Mouse (Mus musculus) urinary bladder, adult 18-20 months (tissue): ENCODE data around the gene Atp5h.

Source experiments
- DNase-seq, 2 experiments: peaks; one replicate each; pipeline ENCODE4 v3.0.0; 2022; ENCODE audit warnings: low spot score in 2 of 2, mixed read lengths in 2 of 2

The Atp5h gene

GRCm38 (mm10) chr11:115437571-115438122 lies 17.9 kb upstream of the Atp5h start:
- DNase-seq: no peak

DNA sequence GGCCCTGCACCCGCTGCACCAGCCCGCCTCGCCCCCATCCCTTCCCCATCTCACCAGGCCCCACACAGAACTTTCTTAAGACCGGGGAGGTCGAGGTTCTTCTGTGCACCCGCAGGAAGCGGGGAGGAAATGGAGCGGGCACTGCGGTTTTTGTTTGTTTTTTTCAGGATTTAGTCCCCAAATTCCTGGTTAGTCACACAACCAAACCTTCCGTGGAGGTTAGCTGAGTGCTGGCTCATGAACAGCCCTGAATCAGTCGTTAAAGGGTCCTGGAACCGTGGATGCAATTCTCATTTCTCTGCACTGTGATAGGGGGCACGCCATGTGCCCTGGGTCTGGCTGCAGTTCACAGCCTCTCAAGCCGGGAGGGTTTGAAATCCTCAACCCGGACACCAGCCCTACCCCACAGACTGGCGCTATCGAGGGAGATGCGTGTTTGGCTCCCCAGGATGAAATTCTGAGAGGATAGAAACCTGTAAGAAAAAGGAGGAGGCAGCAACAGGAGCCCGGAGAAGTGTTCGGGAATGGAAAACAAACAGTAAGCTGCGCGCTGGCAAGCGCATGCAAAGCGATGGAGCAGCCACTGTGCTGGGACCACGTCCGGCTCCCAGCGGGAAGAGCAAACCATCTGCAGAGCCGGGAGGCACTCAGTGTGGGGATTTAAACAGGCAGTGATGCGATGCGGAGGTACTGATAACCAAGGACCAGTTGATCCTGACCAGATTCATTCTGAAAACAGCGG lies 16.0 kb upstream of the Atp5h start:
- no peak for DNase-seq

- no peak for DNase-seq
These were observed 13.6 kb upstream of the Atp5h start for GRCm38 (mm10) chr11:115433342-115433741.

DNA sequence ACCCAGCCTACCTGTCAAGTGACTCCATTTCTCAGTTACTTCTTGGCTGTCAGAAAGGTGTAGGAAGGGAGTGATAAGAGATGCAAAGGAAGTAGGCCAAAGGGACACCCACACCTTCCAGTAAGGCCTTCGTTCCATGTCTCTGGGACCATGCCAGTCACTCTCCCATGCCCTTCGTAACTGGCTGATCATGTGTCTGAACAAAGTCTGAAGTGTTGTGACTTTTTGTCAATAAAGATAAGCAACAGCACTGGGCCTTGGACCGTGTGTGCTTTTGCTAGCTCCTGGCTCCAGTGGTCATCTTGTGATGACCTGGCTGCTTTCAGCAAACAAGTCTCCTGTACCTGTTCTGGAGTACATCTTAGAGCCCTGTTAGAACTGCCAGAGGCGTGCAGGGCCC lies 13.1 kb upstream of the Atp5h start:
- DNase-seq: no peak

DNA sequence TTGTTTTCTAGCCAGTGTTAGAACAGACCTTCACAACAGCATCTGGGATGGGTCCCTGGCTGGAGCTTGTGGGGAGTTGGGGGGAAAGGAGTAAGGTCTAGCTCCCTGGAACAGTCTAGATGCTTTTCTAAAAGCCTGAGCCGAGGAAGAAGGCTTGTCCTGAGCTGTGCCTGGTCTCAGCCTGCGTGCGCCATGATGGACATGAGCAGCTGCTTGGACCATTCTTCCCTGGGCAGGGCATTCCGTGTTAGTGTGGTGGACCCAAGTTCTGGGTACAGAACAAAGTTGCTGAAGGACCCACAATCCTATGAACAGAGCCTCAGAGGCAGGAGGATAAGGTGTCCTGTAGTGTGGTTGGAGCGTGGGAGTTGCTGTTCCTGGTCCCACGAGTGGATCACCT lies 10.8 kb upstream of the Atp5h start:
- no peak for DNase-seq

GRCm38 (mm10) chr11:115429307-115429706 lies 9.5 kb upstream of the Atp5h start:
- DNase-seq: no peak

GRCm38 (mm10) chr11:115427482-115428331 lies 7.9 kb upstream of the Atp5h start:
- DNase-seq: peak; percentile 22 to 40

GRCm38 (mm10) chr11:115425671-115426070 lies 5.9 kb upstream of the Atp5h start:
- DNase-seq: no peak

DNA sequence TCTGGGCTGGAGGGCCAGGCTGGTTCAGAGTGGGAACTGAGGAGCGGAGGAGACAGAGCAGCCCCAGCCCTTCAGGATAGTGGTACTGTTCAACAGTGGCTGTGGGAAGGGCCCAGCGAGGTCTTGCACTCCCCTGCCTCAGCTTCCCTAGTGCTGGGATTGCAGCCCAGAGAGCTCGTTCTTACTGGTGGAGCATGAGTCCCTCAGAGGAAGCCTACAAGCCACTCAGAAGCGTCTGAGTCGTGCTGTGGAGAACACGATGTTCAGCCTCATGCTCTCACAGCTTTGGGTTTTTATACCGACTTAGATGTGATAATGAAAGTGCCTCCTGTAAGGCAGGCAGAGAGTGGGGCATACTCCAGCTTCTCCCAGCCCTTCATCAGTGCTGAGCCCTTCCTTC lies 4.9 kb upstream of the Atp5h start:
- no peak for DNase-seq

DNA sequence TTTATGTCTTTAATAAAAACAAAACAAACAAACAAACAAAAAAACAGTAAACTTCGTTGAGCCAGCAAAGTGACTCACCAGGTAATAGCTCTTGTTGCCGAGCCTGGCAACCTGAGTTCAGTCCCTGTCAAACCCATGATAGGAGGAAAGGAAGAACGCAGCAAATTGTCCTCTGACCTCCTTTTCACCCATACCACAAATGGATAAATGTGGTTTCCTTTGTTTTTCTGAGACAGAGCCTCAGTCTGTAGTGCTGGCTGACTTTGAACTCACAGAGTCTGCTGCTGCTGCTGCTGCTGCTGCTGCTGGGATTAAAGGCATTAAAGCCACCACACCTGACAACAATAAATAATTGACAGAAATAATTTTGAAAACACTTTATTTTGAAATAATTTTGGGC lies 3.3 kb upstream of the Atp5h start:
- DNase-seq: no peak

- DNase-seq: no peak
These were observed 2.2 kb upstream of the Atp5h start for GRCm38 (mm10) chr11:115421972-115422371.

DNA sequence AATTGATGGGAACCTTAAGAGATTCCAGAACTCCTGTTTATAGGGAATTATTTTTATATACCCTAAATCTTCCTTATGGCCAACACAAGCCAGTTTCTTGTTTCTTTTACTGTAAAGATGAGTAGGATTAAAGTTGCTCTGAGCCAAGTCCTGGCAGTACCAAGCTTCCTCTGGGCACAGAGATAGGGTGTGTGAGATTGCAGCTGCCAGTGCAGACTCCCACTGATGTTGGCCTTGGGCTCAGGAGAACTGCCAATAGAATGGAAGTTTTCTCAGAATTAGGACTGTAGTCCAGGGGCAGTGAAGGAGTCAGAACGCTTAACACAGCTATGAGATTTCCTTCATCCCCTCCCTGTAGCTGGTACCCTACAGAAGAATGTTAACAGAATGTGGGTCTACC lies 1.6 kb upstream of the Atp5h start:
- no peak for DNase-seq

- peak; percentile 42 to 53 for DNase-seq
These were observed 801 bp upstream of the Atp5h start for GRCm38 (mm10) chr11:115420336-115421190.

DNA sequence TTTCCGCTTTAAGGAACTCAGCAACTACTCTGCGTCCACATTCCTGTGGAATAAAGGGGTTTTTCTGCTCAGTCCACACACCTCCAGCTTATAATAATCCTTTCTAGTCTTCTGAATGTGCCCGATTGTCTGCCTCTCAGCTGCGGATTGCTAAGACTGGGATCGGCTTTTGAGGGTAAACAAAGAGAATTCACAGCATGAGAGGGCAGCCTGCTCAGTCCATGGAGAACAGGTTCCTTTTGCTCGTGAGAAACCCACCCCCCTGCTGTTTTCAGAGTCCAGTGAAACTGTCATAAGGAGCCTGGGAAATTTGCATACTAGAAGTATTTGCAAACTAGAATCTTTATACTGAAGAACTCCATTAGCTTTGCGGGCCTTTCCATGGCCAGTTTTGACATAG lies 10.2 kb downstream of the Atp5h start:
- DNase-seq: no peak

DNA sequence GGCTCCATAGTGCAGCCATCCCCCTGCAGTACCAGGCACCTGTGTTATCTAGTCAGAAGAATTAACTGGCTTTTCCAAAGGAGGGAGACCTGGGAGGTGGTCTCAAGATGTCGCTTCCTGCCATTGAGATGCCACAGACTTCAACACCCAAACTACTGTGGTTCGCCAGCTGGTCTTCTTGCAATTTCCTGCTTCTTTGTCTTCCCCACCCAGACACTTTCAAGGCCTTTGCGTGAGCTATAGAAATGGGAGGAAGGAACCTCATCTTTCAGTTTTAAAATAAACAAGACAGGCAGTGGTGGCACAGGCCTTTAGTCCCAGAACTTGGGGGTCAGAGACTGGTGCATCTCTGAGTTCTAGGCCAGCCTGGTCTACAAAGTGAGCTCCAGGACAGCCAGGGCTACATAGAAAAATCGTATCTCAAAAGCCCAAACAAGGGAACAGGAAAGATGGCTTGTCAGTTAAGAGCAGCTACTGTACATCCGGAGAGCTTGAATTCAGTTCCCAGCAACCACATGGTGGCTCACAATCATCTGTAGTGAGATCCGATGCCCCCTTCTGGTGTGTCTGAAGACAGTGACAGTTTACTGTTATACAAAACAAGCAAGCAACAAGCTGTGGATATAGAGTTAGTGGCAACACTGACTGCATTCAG lies 11.4 kb downstream of the Atp5h start:
- no peak for DNase-seq

GRCm38 (mm10) chr11:115406858-115407401 lies 12.8 kb downstream of the Atp5h start:
- DNase-seq: no peak

DNA sequence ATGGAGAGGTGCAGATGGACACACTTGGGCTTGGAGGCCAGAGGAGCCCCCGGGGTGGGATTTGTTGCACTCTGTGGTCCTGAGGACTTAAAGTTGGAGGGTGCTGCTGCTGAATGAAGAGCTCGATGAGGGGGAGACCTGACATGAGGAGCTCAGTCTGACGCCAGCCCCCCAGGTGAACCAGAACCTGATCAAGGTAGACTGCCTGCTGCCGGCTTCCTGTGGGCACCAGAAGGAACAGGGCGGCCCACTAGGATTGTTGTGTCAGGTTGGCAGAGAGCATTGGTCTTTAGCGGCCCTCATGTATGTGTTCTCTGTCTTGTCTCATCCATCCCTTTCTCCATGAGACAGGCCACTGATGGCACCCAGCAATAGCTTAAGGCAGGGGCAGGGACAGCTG lies 14.0 kb downstream of the Atp5h start:
- DNase-seq: no peak

DNA sequence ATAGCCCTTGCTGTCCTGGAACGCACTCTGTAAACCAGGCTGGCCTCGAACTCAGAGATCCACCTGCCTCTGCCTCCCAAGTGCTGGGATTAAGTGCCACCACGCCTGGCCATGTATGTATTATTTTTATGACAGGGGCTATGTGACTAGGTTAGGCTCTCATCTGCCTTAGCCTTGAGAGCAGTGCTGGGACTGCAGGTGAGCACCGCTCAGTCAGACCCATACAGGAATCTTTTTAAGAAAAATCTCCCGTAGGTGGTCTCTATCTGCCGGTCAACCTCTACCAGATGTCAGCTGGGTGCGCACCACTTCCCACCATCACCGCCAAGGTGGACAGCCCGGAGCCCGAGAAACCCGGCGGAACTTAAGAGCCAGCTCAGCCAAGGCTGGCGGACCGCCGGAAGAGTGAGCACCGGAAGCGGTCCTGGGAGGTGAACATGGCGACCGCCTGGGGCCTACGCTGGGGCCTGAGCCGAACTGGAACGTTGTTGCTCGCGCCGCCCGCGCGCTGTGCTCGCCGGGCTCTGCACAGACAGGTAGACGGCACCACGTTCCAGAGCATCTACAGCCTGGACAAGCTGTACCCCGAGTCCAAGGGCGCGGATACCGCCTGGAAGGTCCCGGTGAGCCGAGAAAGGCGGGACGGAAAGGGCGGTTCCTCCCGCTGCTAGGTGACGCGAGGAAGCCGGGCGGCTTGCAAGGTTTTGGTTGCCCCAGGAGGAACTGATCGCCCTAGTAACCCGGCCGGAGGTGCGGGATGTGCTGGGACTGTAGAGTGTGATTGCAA lies 16.2 kb downstream of the Atp5h start, which contains the start of gene Mrpl58:
Gene Mrpl58, plus strand, starts transcription at position 415 of the 787 bp plus-strand sequence.
- DNase-seq: peak; percentile 74 to 94

GRCm38 (mm10) chr11:115400630-115401391 lies 19.0 kb downstream of the Atp5h start:
- no peak for DNase-seq
